Comparison of ENCODE assay signal across 8 mouse cellular contexts in genomic region chr12:105025271-105025946, GRCm38 (mm10). TPM values are rescaled to one million over a fixed set of nuclear protein-coding genes. Genes with fewer than 3 reads are reported as not detected.
DNase-seq lines count a peak whose midpoint lies in the region; ATAC-seq and TF ChIP-seq lines count a peak whose summit lies in the region.

No protein-coding gene starts in this region.

- no peaks in the 10 kb centered on the region for H3K27me3 ChIP-seq in kidney, postnatal 0 days (ENCODE audit: insufficient read depth, low read length)
- H3K27me3 ChIP-seq in liver, embryonic 14.5 days (ENCODE audit: control insufficient read depth, insufficient read depth, low read length), result no peaks in the 10 kb centered on the region
- H3K27me3 ChIP-seq in neural tube, embryonic 11.5 days (ENCODE audit: control insufficient read depth, insufficient read depth, low read length), result no peaks in the 10 kb centered on the region

- 0 out of 2 replicates have a peak, but pooled peaks cover 4% of the 10 kb centered on the region for H3K36me3 ChIP-seq in kidney, postnatal 0 days (ENCODE audit: insufficient read depth, low read length)
- H3K36me3 ChIP-seq in liver, embryonic 14.5 days (replicated peaks; ENCODE audit: control insufficient read depth, insufficient read depth, low read depth), result peaks cover 20% of the 10 kb centered on the region
- H3K36me3 ChIP-seq in neural tube, embryonic 11.5 days (ENCODE audit: control insufficient read depth, insufficient read depth, low read length), result 0 out of 2 replicates have a peak, but pooled peaks cover 2% of the 10 kb centered on the region

- no peak overlapping the region for H3K4me2 ChIP-seq in kidney, postnatal 0 days (ENCODE audit: low read length)
- H3K4me2 ChIP-seq in liver, embryonic 14.5 days (ENCODE audit: low read depth), result peak overlapping the region; percentile 57
- no peak overlapping the region for H3K4me2 ChIP-seq in neural tube, embryonic 11.5 days (ENCODE audit: low read depth)

- no peak for ATAC-seq in kidney, postnatal 0 days (replicated peaks; ENCODE audit: low FRiP score, low read depth)
- ATAC-seq in liver, embryonic 14.5 days (ENCODE audit: insufficient read depth), result peak; percentile 83
- no peak for ATAC-seq in neural tube, embryonic 11.5 days (ENCODE audit: insufficient read depth, low FRiP score, low TSS enrichment)

- TF ChIP-seq EP300 in liver, embryonic 14.5 days (IDR thresholded peaks at IDR 0.05; ENCODE audit: low read depth), result no peak

- H3K9me3 ChIP-seq in kidney, postnatal 0 days (replicated peaks; ENCODE audit: low read length), result no peaks in the 10 kb centered on the region
- H3K9me3 ChIP-seq in liver, embryonic 14.5 days (ENCODE audit: control insufficient read depth, low read length), result peaks cover 6% of the 10 kb centered on the region
- H3K9me3 ChIP-seq in neural tube, embryonic 11.5 days (ENCODE audit: control insufficient read depth, low read length), result no peaks in the 10 kb centered on the region; the same call in 1 of the 2 replicates

- peak; percentile 90 for TF ChIP-seq CTCF in kidney, postnatal 0 days (IDR thresholded peaks at IDR 0.05; ENCODE audit: low read depth)
- peak; percentile 88 for TF ChIP-seq CTCF in liver, embryonic 14.5 days (IDR thresholded peaks at IDR 0.05; ENCODE audit: low read depth)

- 0 out of 2 replicates have a peak, but pooled peaks cover 5% of the 10 kb centered on the region for H3K4me1 ChIP-seq in kidney, postnatal 0 days (replicated peaks; ENCODE audit: insufficient read depth, low read length)
- peaks cover 46 to 55% of the 10 kb centered on the region in 2 experiments for H3K4me1 ChIP-seq in liver, embryonic 14.5 days (replicated peaks; ENCODE audit: control insufficient read depth in 2 of 2, insufficient read depth in 2 of 2, low read length in 1 of 2)
- no peaks in the 10 kb centered on the region for H3K4me1 ChIP-seq in neural tube, embryonic 11.5 days (ENCODE audit: control insufficient read depth, insufficient read depth, low read length)

- no peak overlapping the region for H3K9ac ChIP-seq in kidney, postnatal 0 days (ENCODE audit: low read depth, low read length)
- peak overlapping the region; percentile 74 for H3K9ac ChIP-seq in liver, embryonic 14.5 days (replicated peaks)
- H3K9ac ChIP-seq in neural tube, embryonic 11.5 days (ENCODE audit: low read length), result no peak overlapping the region

- no peak overlapping the region for H3K4me3 ChIP-seq in kidney, postnatal 0 days (replicated peaks; ENCODE audit: low read depth, low read length)
- H3K4me3 ChIP-seq in liver, embryonic 14.5 days (ENCODE audit: insufficient read depth in 1 of 2, low read depth in 2 of 2, low read length in 2 of 2), result peak overlapping the region; percentile 20 to 22; a peak in 3 of 4 replicates
- H3K4me3 ChIP-seq in neural tube, embryonic 11.5 days (ENCODE audit: low read depth, low read length), result no peak overlapping the region

- no peak overlapping the region for H3K27ac ChIP-seq in kidney, postnatal 0 days
- H3K27ac ChIP-seq in liver, embryonic 14.5 days, result peak overlapping the region; percentile 95
- no peak overlapping the region for H3K27ac ChIP-seq in neural tube, embryonic 11.5 days (ENCODE audit: low read depth, low read length)

- 47% methylated on average over 8 of the region's 8 CpGs for WGBS in kidney, postnatal 0 days
- 20% methylated on average over 8 of the region's 8 CpGs for WGBS in liver, embryonic 14.5 days (ENCODE audit: insufficient replicate concordance)
- WGBS in neural tube, embryonic 11.5 days, result 54% methylated on average over 8 of the region's 8 CpGs

- peak; percentile 80 for DNase-seq in CD4-positive helper T cell, adult 2 months (ENCODE audit: low read depth, low spot score)
- peak; percentile 69 for DNase-seq in MN1 (ENCODE audit: low spot score)
- peak; percentile 89 to 92 for DNase-seq in cerebellum, postnatal 10 days
- peak; percentile 47 to 53 for DNase-seq in gastrocnemius, adult 8-10 months (ENCODE audit: low spot score in 2 of 2)
- peak; percentile 85 for DNase-seq in kidney, postnatal 0 days (ENCODE audit: low spot score)
- peak; percentile 85 to 88 (median 87) for DNase-seq in liver, embryonic 14.5 days (ENCODE audit: low read depth in 3 of 3, low spot score in 3 of 3)
- peak; percentile 55 for DNase-seq in neural tube, embryonic 11.5 days (ENCODE audit: low spot score)
- DNase-seq in thymus, postnatal 10 days (ENCODE audit: low spot score in 2 of 2), result peak; percentile 72 to 80

RNA-seq across cellular contexts. Expression of gene Glrx5, which starts 7.1 kb away (rescaled TPM):
- 10 to 100 TPM; 57.5 to 66.9 (median 60.3) TPM for total RNA-seq in gastrocnemius, adult 8-10 months (2022)
- polyA plus RNA-seq in kidney, postnatal 0 days (2015; fragmentation: Nextera tagmentation; extraction: Ambion mirVana), result 222 and 225 TPM in 2 replicates
- polyA plus RNA-seq in liver, embryonic 14.5 days (2012; rRNA removed), result 93.7 and 238 TPM in 2 replicates
- 622 and 681 TPM in 2 replicates for polyA plus RNA-seq in liver, embryonic 14.5 days (2014; fragmentation: Nextera tagmentation; extraction: Ambion mirVana)
- polyA plus RNA-seq in neural tube, embryonic 11.5 days (2014; fragmentation: Nextera tagmentation; extraction: Ambion mirVana), result 192 and 194 TPM in 2 replicates

RNA-seq across cellular contexts. Expression of gene Syne3, which starts 15.8 kb away (rescaled TPM):
- total RNA-seq in gastrocnemius, adult 8-10 months (2022), result 1 to 10 TPM; 2.9 to 5.0 (median 3.6) TPM
- polyA plus RNA-seq in kidney, postnatal 0 days (2015; fragmentation: Nextera tagmentation; extraction: Ambion mirVana), result 1.0 and 1.3 TPM in 2 replicates
- 1.7 and 2.2 TPM in 2 replicates for polyA plus RNA-seq in liver, embryonic 14.5 days (2012; rRNA removed)
- polyA plus RNA-seq in liver, embryonic 14.5 days (2014; fragmentation: Nextera tagmentation; extraction: Ambion mirVana), result 1.6 and 1.7 TPM in 2 replicates
- 0.05 and 0.18 TPM in 2 replicates for polyA plus RNA-seq in neural tube, embryonic 11.5 days (2014; fragmentation: Nextera tagmentation; extraction: Ambion mirVana)

Comparison
In these comparisons a context has a peak if more than half of its experiments do, and no peak if none do; other contexts are left out.
1. H3K4me3 ChIP-seq: peak in liver, embryonic 14.5 days (2 of 2); none in kidney, postnatal 0 days (single experiment) and neural tube, embryonic 11.5 days (single experiment).
2. Peak in every context shown above with its lines, with median percentiles within 50 percentile points of each other: DNase-seq.